Mouse (Mus musculus) G1E (cell line): ENCODE results near the gene Slc18a2.

ENCODE experiments used
- CTCF ChIP-seq: IDR thresholded peaks from 2 replicates; pipeline ENCODE4 v1.5.1; 2012; ENCODE audit warnings: low read depth, low read length, inconsistent platforms, mixed read lengths
- GATA1 ChIP-seq: IDR thresholded peaks from 2 replicates; pipeline ENCODE4 v1.6.1; 2012; ENCODE audit warnings: borderline replicate concordance, low read length, inconsistent platforms, mixed read lengths
- GATA2 ChIP-seq: IDR thresholded peaks from 2 replicates; pipeline ENCODE4 v1.6.1; 2012; ENCODE audit warnings: low read depth, low read length, inconsistent platforms, borderline replicate concordance
- POLR2AphosphoS5 ChIP-seq: IDR thresholded peaks from 2 replicates; pipeline ENCODE4 v1.6.1; 2012; ENCODE audit warnings: low read depth, low read length, inconsistent platforms; ENCODE audit not compliant: insufficient replicate concordance
- TAL1 ChIP-seq: conservative IDR thresholded peaks from 2 replicates; pipeline ENCODE4 v1.6.1; 2012; ENCODE audit warnings: low read depth, low read length, inconsistent platforms, mixed read lengths

DNA sequence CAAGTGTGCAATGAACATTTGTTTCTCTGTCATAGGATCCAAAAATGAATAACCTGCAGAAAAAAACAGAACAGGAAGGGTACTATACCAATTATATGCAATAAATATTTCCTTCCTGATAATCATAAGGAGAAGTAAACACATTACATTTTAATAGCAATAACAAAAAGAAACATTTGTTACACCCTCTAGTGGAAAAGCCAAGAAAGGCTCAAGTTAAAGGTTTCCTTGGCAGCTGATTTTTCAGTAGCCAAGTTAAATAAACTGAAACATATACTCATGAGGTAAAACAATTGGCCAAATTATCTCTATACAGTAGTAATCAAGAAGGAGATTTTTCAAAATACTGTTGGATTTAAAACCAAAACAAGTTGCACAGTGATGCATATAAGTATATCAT is 54.6 kb downstream of the Slc18a2 start:
- TF ChIP-seq CTCF (no peak), GATA1 (no peak), TAL1 (no peak), GATA2 (no peak), POLR2AphosphoS5 (no peak)
